Mouse (Mus musculus) naive thymus-derived CD4-positive, alpha-beta T cell, adult 2 months (primary cell): ENCODE measurements around the gene Ddx56.
A peak's percentile ranks its signal among the peaks of the same experiment; 100 is the strongest.
"Not testable (repeated sequence)": the region's sequence is repeated elsewhere in the genome, so short reads cannot be mapped to it uniquely, and the experiment has no call there.

Experiments used
- DNase-seq: peaks from one replicate; pipeline ENCODE4 v3.0.0-alpha.2; 2011; ENCODE audit warnings: low read depth

The Ddx56 gene

GRCm38 (mm10) chr11:6261434-6262082 is 6.0 kb downstream of the Ddx56 start:
- DNase-seq = peak; percentile 84

GRCm38 (mm10) chr11:6259413-6259812 is 8.2 kb downstream of the Ddx56 start:
- no peak for DNase-seq

GRCm38 (mm10) chr11:6256490-6257072 is 11.0 kb downstream of the Ddx56 start:
- no peak for DNase-seq

GRCm38 (mm10) chr11:6254602-6255001 is 13.0 kb downstream of the Ddx56 start:
- not testable (repeated sequence) for DNase-seq

- DNase-seq = no peak
These were observed 14.7 kb downstream of the Ddx56 start for GRCm38 (mm10) chr11:6252824-6253223.

- no peak for DNase-seq
These were observed 15.3 kb downstream of the Ddx56 start for GRCm38 (mm10) chr11:6252248-6252647.

GRCm38 (mm10) chr11:6244707-6245106 is 22.9 kb downstream of the Ddx56 start:
- no peak for DNase-seq

- DNase-seq = no peak
These were observed 34.5 kb downstream of the Ddx56 start for GRCm38 (mm10) chr11:6233025-6233424.

- no peak for DNase-seq
These were observed 37.6 kb downstream of the Ddx56 start, which contains the start of gene Npc1l1 for GRCm38 (mm10) chr11:6230012-6230411. Gene Npc1l1 (minus strand): TSS chr11:6230143.

- DNase-seq = no peak
These were observed 42.9 kb downstream of the Ddx56 start for GRCm38 (mm10) chr11:6224541-6225229.

- no peak for DNase-seq
These were observed 45.4 kb downstream of the Ddx56 start for GRCm38 (mm10) chr11:6222187-6222586.

- no peak for DNase-seq
These were observed 47.6 kb downstream of the Ddx56 start for GRCm38 (mm10) chr11:6219967-6220366.

- DNase-seq = no peak
These were observed 49.2 kb downstream of the Ddx56 start for GRCm38 (mm10) chr11:6218189-6218896.

- DNase-seq = no peak
These were observed 50.7 kb downstream of the Ddx56 start for GRCm38 (mm10) chr11:6216834-6217233.
